Mouse (Mus musculus) megakaryocyte-erythroid progenitor cell, adult 5 weeks (primary cell): ENCODE measurements around the gene Oxld1. TPM values are rescaled to one million over a fixed set of nuclear protein-coding genes. Genes with fewer than 3 reads are reported as not detected.

ENCODE experiments used
- polyA plus RNA-seq: library from polyadenylated mRNA; stranded (reverse); fragments of >175 nt; gene quantifications from 2 replicates; pipeline ENCODE4 v1.2.3, GENCODE M21; 2012

Gene Oxld1
- 9.0 and 9.9 TPM in 2 replicates for polyA plus RNA-seq

DNA sequence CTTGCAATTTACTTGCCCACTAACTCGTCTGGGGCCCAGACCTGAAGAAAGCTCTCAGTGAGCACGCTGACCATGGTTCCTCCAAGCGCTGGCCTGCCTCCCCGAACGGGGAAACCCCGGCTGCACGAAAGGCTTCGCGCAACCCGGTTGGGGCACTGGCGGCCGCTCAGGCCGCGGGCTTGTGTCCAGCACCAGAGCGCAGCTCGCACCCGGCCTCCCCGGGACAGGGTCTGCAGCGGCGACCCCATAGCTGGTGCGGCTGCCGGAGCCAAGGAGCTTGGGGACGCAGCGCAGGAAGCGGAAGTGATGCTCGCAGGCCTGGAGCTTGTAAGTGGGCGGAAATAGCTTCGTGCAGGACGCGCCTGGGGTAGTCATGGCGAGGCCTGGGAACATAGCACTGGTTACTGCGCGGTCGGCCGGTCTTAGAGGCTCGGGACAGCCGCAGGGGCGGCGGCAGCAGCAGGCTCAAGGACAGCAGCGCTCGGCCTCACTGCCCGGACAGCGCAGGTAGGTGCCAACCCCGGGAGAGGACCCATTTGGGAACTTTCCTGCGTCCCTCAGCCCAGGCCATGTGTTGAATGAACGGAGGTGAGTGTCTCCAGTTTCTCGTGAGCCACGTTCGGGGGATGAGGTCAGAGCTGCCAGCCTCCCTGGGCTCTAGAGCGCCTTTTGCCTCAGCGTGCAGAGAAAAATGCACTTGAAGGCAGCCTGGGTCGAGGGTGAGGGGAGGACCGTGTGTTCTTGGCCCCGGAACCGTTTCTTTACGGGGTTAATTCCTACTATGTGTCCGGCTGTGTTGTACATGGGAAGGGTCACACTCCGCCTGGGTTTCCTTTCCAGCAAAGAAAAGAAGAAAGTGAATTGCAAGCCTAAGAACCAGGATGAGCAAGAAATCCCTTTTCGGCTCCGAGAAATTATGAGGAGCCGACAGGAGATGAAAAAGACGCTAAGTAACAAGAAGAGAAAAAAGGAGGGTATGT lies at the start of gene Oxld1, which contains the start of gene Ccdc137:
Oxld1 (minus strand) TSS at position 297 of the 980 bp plus-strand sequence.
Ccdc137 (plus strand) TSS at position 344 of the 980 bp plus-strand sequence.

DNA sequence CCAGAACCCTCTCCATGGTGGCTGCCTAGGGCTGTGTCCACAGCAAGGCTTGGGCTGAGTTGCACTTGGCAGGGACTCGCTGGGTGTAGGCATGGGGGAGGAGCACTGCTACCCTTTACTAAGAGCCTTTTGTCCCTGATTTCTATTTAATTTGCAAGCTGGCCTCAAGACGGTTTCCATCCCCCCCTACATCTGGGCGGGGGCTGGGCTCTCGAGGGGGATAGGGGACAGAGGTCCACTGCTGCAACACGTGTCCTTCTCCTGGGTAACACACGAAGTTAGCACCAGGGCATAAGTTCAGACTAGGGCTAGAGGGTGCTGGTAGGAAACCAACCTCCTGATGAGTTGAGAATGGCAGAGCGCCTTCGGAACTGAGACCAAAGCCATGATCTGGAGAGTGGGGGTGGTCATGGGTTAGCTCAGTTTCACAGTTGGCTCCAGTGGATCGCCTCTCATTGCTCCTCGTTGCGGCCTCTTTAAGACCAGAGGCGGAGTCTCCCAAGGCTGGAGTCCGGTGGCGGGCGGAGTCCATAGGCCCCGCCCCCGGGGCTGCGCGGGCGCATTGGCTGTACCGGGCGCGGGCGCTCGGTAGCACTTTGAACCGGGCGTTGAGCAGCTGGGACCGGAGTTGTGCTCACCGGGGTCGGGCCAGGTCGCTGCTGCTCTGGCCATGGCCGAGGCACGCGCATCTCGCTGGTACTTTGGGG lies 33.6 kb upstream of the Oxld1 start, which contains the start of gene Slc25a10:
Slc25a10 (plus strand) TSS at position 524 of the 707 bp plus-strand sequence.

DNA sequence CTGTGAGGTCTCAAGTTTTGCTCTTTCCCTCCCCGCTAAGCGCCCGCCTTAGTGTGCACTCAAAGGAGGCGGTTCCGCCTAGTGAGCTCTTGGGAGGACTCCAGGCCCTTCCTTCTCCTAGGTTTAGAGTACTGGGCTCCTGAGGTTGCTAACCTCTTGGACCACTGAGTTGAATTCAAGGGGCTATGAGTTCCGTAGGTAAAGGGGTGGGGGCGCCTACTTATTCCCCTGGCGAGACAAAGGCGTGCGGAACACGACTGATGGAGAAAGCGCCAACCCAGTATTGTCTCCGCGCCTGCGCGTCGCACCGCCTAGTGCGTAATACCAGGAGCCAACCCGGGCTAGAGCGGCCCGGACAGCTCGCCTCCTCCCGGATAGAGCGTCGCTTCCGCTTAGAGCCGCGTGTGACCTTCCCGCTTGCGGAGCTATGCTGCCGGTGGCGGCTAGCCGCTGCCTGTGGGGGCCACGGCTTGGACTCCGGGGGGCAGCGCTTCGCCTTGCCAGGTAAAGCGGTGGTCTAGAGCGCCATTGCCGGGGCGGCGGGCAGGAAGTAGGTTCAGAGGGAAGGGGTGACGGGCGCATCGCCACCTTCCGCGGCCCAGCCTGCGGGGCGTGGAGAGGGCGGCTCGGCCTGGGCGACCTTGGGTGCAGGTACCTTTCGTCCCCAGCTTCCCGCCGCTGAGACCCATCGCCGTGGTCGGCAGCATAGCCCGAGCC lies 26.6 kb upstream of the Oxld1 start, which contains the start of gene Mrpl12:
Mrpl12 (plus strand) TSS at position 349 of the 717 bp plus-strand sequence.

DNA sequence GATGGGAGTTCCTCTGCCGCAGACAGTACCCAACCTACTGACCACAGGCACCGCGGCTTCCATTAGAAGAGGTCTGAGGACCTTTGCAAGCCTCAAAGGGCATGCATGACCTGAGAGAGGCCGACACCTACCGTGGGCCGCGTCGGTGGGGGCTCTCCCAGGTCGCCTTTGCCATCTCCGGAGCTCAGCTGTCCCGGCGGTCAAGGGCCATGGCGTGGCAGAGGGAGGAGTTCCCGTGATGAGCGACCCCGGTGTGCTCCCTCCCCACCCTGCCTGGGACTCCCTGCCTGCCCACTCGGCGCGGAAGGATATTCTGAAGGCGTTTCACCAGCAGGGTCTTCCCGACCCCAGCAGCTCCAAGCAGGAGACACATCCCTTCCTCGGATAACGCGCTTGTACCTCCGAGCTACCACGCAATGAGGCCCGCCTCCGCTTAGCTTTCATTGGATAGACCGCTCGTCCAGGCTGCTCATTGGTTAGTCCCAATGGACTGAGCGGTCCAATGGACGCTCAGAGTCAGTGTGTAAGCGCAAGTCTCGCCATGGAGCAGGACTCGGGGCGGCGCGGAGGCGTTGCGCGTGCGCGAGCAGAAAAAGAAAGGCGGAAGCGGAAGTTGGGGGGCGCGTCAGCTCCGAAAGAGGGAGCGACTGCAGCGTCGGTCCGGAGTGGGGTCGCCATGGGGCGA lies 9.3 kb upstream of the Oxld1 start, which contains the start of gene Arl16:
Arl16 (minus strand) TSS at position 557 of the 685 bp plus-strand sequence.

DNA sequence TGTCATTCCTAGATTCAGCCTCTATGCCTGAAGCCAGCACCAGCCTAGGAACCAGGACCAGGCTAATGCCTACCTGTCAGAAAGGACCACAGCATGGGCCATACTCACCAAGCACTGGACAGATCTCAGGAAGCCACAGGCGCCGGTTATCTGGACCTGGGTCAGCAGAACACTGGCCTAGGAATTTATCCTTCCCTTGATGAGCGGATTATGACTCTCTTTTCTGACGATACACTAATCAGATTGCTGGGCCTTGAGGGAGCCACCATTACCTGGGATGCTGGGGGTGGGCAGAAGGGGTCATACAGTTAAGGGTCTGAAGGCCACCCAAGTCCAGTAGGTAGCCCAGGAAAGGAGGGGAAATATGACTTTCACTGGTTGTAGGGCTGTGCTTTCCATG lies 4.6 kb downstream of the Oxld1 start, which contains the start of gene Pde6g:
Pde6g (minus strand) TSS at position 195 of the 400 bp plus-strand sequence.

DNA sequence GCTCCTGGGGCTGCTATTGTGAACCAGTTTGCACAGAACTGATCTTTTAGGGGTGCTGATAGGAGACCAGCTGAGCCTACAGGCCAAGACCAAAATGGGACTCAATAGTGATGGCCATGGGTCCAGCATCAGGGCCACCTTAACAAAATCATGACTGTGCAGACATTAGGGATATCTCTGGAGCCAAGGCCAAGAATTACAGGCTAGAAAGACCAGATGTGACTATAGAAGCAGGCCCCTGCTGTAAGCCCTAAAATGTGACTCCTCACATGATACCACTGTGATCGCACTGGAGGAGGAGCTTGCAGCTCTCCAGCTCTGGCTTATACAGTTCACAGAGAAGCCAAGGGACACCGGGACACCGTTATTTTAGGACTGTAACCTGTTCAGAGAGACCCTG lies 15.5 kb downstream of the Oxld1 start, which contains the start of gene Tspan10:
Tspan10 (plus strand) TSS at position 301 of the 400 bp plus-strand sequence.

DNA sequence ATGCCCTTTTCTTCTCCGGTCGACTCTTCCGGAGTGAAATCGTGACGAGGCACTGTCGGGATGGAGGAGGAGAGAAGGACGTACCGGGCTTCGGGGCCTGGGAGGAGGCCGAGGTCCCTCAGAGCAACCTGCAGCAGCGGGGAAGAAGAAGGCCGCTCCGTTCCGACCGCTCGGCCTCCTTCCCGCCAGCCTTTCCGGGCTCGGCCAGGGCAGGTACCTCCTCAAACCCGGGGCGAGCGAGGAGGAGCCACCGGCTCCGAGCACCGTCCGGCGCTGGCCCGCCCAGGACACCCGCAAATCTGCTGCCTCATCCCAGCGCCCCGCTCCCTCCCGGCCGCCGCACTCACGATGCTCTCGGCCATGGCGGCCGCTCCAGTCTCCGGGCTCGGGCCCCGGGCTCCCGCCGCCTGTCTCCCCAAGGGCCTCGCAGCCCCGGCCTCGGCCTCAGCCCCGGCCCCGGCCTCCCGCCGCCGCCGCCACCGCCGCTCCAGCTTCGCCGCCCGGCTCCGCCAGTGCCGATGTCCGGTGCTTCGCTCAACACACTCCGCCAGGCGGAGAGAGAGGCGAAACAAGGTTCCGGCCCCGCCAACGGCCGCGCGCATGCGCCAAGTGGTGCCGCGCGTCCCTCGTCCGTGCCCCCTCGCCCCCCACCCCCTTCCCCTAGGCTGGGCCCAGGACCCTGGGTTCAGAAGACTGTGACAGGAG lies 20.6 kb downstream of the Oxld1 start, which contains the start of gene Nploc4:
Nploc4 (minus strand) TSS at position 557 of the 705 bp plus-strand sequence.

Other genes with a start within 250 kb of the Oxld1 start
- 45.0 and 61.7 TPM in 2 replicates for gene Bahcc1, start 225.1 kb downstream of the Oxld1 start, polyA plus RNA-seq
- gene Actg1, start 109.5 kb downstream of the Oxld1 start, polyA plus RNA-seq = 934 and 983 TPM in 2 replicates
- gene Fscn2, start 96.5 kb downstream of the Oxld1 start, polyA plus RNA-seq = not detected in 2 replicates
- 32.5 and 33.7 TPM in 2 replicates for gene Faap100, start 79.3 kb downstream of the Oxld1 start, polyA plus RNA-seq
- 48.3 and 52.9 TPM in 2 replicates for gene Nploc4, start 20.4 kb downstream of the Oxld1 start, polyA plus RNA-seq
- 0.06 and 0.08 TPM in 2 replicates for gene Tspan10, start 15.4 kb downstream of the Oxld1 start, polyA plus RNA-seq
- 0.02 TPM in 1 of 2 replicates, not detected in the other for gene Pde6g, start 4.6 kb downstream of the Oxld1 start, polyA plus RNA-seq
- gene Ccdc137, start within 50 bp of the Oxld1 start, polyA plus RNA-seq = 31.2 and 32.6 TPM in 2 replicates
- 22.3 and 23.4 TPM in 2 replicates for gene Arl16, start 9.5 kb upstream of the Oxld1 start, polyA plus RNA-seq
- 467 and 483 TPM in 2 replicates for gene Mrpl12, start 26.5 kb upstream of the Oxld1 start, polyA plus RNA-seq
- gene Slc25a10, start 33.8 kb upstream of the Oxld1 start, polyA plus RNA-seq = 47.2 and 58.4 TPM in 2 replicates
- gene Gcgr, start 72.6 kb upstream of the Oxld1 start, polyA plus RNA-seq = not detected in 2 replicates
- gene Mcrip1, start 91.7 kb upstream of the Oxld1 start, polyA plus RNA-seq = 170 and 188 TPM in 2 replicates
- 0.24 TPM in 1 of 2 replicates, not detected in the other for gene Ppp1r27, start 93.1 kb upstream of the Oxld1 start, polyA plus RNA-seq
- 1,164 and 1,680 TPM in 2 replicates for gene P4hb, start 115.2 kb upstream of the Oxld1 start, polyA plus RNA-seq
- gene Arhgdia, start 123.6 kb upstream of the Oxld1 start, polyA plus RNA-seq = 1,098 and 1,284 TPM in 2 replicates
- gene Alyref, start 140.3 kb upstream of the Oxld1 start, polyA plus RNA-seq = 339 and 360 TPM in 2 replicates
- gene Anapc11, start 140.4 kb upstream of the Oxld1 start, polyA plus RNA-seq = 111 and 156 TPM in 2 replicates
- 1.6 and 2.9 TPM in 2 replicates for gene Npb, start 150.4 kb upstream of the Oxld1 start, polyA plus RNA-seq
- gene Pcyt2, start 159.9 kb upstream of the Oxld1 start, polyA plus RNA-seq = 93.8 and 116 TPM in 2 replicates
- gene Sirt7, start 167.2 kb upstream of the Oxld1 start, polyA plus RNA-seq = 246 and 280 TPM in 2 replicates
- 51.4 and 66.1 TPM in 2 replicates for gene Mafg, start 175.5 kb upstream of the Oxld1 start, polyA plus RNA-seq
- 1.2 and 1.5 TPM in 2 replicates for gene Pycr1, start 185.7 kb upstream of the Oxld1 start, polyA plus RNA-seq
- gene Myadml2, start 190.1 kb upstream of the Oxld1 start, polyA plus RNA-seq = 0.05 TPM in 1 of 2 replicates, not detected in the other
- 0.17 and 0.18 TPM in 2 replicates for gene Notum, start 203.1 kb upstream of the Oxld1 start, polyA plus RNA-seq
- gene Aspscr1, start 214.9 kb upstream of the Oxld1 start, polyA plus RNA-seq = 360 and 376 TPM in 2 replicates